Mouse (Mus musculus): ENCODE results near the gene Cspg4.

DNA sequence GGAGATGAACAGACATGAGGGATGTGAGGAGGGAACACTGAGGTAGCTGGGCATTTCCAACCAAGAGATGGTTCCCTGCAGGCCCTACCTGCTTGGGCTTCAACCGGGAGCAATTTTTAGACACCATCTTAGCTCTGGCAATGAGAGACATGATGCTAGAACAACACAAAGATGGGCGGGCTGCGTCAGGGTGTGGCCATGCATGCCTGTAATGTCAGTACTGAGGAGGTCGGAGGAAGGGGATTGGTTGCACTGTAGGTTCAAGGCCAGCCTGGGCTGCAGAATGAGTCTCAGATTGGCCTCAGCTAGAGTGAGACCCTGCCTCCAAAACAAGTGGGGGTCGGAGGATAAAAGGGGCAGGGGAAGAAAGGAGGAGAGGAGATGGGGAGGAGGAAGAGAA, 1.6 kb downstream of the Cspg4 start:
- TF ChIP-seq GATA1 (IDR thresholded peaks at IDR 0.05; ENCODE audit: low read length) (no peak), TAL1 (IDR thresholded peaks at IDR 0.05; ENCODE audit: low read length) (no peak)

Data from erythroblast, embryonic 14.5 days (primary cell).